Mouse (Mus musculus) cerebral cortex, adult 2 months (tissue): Measurements from ENCODE around the gene Capn11.

Source experiments
- WGBS: fragments of 180-500 bp; shearing (Covaris S2); methylation state at CpG from one replicate; pipeline ENCODE4 v1.1.7; 2018; 5-methylcytosine and 5-hydroxymethylcytosine counted together

Capn11 gene

DNA sequence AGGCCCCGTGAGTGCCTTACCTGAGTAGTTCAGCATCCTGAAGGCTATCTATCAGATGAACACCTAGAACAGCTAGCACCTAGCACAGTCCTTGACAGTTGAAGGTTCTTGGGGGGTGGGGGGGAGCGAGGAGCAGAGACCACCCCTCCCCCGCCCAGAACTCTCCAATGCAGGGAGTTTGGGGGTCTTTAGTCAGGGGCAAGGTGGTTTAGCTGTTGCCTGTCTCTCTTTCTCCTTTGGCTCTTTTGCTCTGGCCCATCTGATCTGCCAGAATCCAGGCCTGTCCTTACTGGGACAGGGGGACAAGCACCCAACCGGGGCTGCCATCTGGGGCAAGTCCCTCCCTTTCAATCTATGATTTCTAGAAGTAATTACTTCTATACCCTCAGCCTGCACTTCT lies at the start of gene Capn11:
TSS of gene Capn11 (minus strand) at position 101 of the 400 bp plus-strand sequence.
- WGBS, result 90% methylated on average over 4 of the region's 4 CpGs

DNA sequence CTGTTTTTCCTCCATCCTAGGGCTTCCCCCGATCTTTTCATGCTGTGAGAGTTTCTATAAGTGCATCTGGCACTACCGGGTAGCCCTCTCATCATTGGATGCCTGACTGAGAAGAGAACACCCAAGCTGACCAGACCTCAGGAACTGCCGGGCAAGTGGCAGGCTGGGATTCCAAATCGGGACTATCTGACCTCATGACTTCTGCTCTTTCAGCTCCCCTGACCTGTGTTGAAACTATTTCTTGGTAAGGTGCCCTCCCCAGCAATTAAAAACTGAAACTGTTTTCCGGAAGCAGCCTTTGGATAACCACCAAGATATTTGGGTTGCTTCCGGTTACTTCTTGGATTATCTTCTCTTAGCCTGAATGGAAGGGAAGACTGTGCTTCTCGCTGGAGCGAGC lies 49.1 kb upstream of the Capn11 start:
- WGBS, result 84% methylated on average over 8 of the region's 8 CpGs

DNA sequence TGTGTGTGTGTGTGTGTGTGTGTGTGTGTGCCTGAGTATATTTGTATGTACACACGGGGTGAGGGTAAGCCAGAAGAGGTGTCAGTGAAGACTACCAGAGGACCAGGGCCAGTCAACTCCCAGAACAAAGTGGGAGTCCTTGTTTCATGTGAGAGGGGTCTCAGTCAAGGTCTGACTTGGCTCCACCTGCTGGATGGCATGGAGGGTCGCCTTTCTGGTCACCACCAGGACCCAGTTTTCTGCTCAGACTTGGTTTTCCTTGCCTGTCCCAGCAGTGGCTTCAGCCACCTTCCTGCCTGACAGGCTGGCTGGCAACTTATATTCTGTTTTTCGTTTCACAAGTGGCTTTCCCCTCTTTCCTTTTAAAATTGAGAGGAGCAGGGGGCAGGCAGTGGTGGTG lies 48.3 kb upstream of the Capn11 start:
- 60% methylated on average over 3 of the region's 3 CpGs for WGBS

DNA sequence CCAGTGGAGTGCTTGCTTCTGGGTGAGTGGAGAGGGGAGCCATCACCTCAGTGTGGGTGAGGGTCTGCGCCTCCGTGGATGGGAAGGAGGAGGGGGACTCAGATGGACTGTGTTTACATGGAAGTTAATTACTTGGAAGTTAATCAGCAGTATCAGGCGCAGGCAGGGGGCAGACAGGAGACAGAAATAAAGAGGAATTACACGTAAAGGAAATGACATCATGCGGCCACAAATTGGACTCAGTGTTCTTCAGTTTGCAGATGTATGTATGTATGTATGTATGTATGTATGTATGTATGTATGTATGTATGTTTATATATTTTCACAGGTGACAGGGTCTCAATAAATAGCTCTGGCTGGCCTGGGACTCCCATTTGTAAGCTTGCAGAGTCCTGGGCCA lies 47.7 kb upstream of the Capn11 start:
- WGBS, result 70% methylated on average over 5 of the region's 5 CpGs

DNA sequence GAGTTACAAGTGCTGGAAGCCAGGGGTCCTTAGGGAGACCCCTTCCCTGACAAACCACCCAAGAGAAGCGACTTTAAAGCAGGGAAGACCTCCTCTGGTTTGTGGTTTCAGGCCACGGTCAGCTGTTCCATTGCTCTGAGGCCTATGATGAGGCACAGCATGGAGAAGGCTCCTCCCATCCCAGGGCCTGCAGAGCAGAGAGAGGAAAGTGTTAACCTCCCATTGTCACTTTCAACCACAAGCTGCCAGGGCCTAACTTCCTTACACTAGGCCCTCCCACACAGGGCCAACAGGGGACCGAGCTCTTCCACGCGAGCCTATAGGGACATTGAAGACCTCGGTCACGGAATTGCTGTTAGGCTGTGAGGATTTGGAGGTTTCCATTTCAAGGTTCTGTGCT lies 44.1 kb upstream of the Capn11 start:
- 77% methylated on average over 7 of the region's 7 CpGs for WGBS

DNA sequence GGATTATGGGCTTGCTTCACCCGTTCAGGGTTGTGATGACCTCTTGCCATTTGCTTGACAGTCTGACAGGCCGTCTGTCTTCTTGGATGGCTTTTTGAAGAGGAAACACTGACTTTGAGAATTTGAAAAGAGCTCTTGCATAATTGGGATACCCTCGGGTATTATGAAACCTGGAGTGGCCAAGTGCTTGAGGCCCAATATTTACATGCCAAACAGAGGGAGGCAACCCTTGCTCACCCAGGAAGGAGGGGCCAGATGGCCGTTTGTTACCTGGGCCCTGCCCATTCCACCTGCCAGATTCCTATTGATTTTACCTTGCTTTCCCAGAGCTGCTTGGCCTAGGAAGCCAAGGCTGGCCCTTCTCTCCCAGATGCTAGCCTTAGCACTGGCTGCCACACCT lies 43.1 kb upstream of the Capn11 start:
- WGBS, result 73% methylated on average over 4 of the region's 4 CpGs

DNA sequence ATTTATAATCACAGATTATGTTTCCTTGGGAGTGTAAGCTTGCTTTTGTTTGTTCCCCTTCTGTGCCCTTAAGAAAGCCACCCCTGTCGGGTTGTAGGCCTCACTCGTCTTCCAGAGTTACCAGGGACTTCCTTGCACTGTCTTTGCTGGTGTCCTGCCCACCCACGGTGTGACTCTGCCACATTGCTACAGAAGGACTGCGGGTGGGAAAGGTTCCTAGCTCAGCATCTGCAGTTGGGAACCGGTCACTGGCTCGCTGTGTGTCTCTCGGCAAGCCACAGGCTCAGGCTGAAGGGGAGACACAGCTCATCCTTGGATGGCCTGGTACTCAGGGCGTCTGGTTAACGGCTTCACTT lies 42.1 kb upstream of the Capn11 start:
- 73% methylated on average over 9 of the region's 9 CpGs for WGBS

DNA sequence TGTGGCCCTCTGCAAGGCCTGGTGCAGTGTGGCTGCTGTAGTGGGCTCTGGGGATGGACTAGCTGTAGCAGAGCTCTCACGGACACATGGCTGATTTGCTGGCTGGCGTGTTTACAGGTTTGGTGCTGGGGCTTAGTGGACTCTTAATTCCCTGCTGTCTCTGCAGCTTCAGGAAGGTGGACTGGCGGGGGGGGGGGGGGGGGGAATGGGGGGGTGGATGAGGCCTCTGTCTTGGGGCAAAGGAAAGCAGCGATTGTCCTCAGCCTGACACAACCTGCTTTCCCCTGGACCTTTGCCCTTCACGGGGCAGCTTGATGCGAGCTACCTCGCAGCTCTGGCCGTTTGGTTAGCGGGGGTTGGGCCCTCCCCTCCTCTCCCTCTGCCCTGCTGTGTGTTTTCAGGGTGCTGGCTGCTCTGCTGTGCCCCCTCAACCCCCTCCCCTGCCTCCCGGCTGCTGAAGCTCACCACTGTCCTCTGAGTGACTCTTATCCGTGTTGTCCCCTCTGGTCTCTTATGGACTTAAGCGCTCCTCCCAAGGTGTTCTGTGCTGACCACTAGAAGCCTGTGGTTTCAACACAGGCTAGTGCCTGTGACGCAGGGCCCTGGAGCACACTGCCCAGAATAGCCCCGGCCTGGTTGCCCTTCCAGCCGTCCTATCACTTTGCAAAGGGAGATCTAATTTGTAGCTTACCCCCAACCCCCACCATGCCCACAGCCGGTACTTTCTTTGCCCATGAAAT lies 41.5 kb upstream of the Capn11 start:
- 67% methylated on average over 10 of the region's 16 CpGs for WGBS

DNA sequence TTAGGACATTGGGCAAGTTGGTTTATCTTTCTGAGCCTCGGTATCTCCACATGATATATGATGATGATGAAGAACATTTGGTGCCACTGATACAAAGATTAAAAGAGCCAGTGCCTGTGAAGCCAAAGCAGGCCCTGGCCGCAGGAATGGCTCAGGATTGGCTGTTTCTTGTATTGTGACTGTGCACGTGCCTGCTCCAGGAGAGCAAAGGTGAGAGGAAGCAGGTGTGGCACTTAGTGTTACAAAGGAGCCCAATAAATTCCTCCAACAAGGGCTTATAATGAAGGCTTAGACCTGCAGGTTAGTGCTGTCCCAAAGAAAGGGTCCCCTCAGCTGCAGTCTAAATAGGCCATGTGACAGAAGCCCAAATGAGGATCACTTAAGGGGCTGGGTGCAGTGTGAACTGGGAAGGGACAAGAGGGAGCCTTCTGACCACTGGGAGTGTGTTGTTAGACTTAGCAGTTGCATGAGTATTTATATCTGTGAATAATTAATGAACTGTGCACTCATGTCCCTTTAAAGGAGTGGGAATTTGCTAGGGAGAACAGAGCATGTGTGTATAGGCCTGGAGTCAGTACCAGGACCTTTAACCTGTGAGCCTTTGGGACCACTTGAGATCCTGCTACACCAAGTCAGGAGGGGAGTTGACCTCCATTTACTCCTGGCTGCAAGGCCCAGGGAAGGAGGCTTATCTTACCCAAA lies 40.1 kb upstream of the Capn11 start:
- 93% methylated on average over 3 of the region's 3 CpGs for WGBS

DNA sequence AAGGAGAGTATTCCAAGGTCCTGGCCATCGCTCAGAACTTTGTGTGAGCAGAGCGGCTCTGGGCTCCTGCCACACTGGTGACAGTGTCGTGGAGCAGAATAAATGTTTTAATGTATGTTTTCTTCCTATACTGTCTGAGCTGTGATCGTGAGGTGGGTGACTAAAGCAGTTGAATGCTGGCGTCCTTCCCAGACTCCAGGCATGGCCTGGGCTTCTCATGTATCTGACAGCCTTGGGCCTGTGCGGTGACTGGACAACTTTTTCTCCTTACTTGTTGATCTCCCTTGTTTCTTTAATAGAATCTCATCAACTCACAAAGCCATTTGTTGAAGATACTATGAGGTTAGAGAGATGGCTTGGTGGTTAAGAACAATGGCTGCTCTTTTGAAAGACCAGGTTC lies 39.2 kb upstream of the Capn11 start:
- 50% methylated on average over 6 of the region's 6 CpGs for WGBS

DNA sequence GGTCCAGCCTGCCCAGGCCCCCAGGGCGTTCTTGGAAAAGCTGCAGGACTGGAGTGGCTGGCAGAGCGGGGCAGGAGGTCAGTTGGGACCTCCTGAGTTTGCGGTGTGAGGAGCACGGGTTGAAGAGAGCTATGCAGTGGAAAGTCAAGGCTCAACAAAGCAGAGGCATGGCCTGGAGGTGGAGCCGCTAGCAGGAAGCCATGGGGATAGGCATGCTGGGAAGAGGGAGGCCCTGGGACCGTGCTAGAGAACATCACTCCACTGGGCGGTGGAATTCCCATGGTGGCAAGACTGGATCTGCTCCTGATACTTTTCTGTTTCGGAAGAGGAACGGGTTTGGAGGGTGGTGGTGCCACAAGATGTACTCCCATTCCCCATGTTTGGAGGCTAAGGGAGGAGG lies 37.9 kb upstream of the Capn11 start:
- WGBS, result 94% methylated on average over 9 of the region's 9 CpGs

DNA sequence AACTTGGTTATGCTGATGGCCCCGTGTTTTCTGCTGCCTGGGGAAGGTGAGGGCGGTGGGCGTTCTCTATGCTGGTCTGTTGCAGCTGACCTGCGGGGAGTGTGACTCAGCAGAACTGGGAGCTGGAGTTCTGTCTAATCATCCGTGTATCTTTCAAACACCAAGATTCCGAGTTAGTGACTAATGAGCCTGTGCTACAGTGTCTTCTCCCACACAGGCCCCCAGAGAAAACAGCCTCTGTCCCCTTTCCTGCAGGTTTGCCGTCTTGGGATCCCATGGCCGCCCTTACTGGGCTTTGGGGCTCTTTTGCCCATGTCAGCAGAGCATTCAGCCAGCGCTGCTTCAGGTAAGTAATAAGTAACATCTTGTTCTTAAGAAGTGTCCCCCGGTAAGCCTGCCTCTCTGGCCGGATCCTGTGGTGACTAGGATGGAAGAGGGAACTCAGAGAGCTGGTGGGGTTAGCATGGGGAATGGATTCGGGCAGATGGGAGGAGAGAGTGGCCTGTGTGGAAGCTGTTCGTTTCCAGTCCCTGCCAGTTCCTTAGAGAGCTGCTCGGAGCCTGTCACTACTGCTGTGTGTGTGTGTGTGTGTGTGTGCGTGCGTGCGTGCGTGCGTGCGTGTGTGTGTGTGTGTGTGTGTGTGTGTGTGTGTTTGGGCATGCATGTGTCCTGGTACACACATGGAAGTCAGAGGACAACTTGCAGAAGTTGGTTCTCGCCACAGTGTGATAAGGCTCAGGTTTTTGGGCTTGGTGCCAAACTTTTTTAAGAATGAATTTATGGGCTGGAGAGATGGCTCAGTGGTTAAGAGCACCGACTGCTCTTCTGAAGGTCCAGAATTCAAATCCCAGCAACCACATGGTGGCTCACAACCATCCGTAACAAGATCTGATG lies 36.3 kb upstream of the Capn11 start:
- WGBS, result 79% methylated on average over 23 of the region's 23 CpGs

DNA sequence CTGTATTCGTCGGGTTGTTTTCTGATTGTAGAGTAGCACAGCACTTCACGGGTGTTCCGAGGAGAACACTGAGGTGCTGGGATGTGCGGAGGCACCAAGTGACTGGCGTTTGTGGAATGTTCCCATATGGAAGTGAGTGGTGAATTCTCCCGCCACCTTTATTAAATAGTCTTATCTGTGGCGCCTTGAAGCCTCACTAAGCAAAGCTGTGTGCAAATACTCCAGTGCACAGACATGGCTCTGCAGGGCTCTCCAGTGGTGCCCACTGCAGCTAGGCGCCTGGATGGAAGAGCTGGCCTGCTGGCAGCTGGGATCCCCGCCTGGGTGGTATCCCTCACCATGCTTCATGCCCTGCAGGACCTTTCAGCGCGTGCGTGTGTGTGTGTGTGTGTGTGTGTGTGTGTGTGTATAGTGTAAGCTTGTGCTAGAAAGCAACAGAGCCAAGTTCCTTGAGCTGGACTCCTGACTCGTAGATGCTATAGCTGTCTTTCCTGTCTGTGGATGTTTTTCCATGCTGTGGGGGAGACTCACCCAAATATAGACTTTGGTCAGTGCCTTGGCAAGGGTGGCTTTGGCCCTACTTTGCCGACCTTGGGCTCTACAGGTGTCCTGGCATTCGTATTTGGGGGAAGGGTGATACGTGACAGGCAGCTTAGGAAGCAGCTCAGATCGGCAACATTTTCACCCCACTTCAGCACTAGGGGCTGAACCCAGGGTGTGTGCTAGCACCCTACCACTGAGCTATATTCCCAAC lies 34.9 kb upstream of the Capn11 start:
- WGBS, result 88% methylated on average over 18 of the region's 18 CpGs

DNA sequence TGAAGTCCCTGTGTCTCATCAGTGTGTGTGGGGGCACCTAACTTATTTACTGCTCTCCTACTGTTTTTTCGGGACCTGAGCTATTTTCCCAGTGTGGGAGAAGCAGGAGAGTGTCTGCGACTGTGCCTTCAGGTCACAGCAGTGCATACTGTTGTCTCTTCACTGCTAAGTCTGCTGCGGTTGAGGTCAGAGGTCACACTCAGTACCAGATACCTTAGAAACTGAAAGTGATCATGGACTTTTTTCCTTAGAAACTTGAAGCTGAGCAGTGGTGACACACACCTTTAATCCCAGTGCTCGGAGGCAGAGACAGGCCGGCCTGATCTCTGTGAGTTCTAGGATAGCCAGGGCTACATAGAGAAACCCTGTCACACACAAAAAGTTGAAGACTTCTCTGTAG lies 33.0 kb upstream of the Capn11 start:
- WGBS, result 91% methylated on average over 5 of the region's 5 CpGs

DNA sequence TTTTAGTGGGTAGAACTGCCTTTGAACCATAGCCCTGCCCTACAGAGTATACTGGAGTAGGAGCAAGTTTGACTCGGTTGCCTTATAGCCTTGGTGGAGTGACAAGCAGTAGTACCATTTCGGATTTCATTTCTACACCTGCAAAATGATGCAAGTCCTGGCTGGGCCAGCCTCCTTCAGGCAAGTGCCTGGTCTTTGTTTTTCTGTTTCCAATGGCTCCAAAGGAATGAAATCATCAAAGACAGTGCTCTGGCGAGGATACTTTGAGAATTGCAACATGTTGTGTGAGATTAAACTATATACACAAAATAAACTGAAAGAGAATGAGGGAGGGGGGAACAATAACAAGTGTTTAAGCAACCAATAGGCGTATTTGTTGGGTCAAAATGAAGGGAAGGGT lies 30.9 kb upstream of the Capn11 start:
- 91% methylated on average over 4 of the region's 4 CpGs for WGBS

DNA sequence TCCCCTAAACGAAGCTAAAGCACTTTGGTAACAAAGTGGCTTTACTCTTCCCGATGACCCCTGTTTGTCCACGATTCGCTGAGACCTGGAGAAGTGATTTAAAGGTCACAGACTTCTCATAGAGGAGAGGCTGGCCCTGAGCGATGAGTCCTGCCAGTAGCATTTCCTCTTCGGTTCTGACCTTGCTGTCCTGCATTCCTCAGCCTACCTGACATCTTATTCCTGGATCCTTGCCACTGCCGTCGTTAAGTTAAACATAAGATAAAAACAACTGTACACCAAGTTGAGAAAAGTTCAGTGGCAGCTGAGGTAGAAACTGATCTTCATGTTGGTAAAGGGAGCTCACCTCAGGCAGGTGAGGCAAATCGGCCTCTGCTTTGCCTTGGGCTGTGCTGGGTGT lies 30.0 kb upstream of the Capn11 start:
- 89% methylated on average over 9 of the region's 9 CpGs for WGBS

DNA sequence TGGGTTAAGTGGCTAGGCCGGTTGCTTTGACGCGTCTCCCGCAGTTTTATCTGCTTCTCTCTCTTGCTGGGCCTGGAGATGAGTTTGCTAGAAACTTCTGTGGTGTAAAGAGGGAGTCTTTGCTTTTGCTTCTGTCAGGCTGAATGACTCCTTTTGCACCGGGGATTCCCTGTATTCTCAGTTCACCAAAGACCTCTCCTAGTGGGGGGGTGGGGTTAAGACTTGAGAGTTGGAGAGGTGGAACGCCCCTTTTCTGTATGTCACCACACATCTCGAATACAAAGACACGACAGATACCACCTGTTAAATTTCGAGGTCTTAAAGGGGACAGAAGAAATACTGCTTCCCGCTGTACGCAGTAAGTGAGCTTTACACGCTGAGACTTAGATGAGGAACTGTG lies 27.6 kb upstream of the Capn11 start, which contains the start of gene Tmem63b:
TSS of gene Tmem63b (minus strand) at position 190 of the 400 bp plus-strand sequence.
- 2% methylated on average over 12 of the region's 12 CpGs for WGBS

DNA sequence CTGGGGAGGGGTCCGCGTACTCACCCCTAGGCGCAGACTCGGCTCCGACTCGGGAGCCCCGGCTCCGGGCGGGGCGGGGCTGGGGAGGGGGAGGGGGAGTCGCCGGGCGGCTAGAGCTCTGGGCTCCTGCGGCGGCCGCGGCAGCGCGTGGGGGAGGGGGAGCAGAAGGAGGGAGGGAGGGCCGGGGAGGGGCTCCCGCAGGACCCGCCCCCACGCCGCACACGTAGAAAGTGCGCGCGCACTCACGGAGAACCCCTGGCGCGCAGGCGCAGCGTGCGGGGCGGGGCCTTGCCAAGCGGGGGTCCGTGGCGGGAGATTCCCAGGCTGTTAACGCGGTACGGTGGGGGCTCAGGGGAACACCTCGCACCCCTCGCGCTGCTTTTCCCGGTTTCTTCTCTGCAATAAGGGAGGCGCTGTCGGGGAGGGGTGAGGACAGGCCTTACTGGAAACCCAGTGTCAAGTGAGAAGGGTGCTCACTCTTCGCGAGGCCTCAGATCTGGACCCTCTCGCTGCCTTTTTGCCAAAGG lies 27.0 kb upstream of the Capn11 start, which contains the start of gene Mrpl14:
TSS of gene Mrpl14 (plus strand) at position 230 of the 527 bp plus-strand sequence.
- WGBS, result 2% methylated on average over 32 of the region's 50 CpGs

DNA sequence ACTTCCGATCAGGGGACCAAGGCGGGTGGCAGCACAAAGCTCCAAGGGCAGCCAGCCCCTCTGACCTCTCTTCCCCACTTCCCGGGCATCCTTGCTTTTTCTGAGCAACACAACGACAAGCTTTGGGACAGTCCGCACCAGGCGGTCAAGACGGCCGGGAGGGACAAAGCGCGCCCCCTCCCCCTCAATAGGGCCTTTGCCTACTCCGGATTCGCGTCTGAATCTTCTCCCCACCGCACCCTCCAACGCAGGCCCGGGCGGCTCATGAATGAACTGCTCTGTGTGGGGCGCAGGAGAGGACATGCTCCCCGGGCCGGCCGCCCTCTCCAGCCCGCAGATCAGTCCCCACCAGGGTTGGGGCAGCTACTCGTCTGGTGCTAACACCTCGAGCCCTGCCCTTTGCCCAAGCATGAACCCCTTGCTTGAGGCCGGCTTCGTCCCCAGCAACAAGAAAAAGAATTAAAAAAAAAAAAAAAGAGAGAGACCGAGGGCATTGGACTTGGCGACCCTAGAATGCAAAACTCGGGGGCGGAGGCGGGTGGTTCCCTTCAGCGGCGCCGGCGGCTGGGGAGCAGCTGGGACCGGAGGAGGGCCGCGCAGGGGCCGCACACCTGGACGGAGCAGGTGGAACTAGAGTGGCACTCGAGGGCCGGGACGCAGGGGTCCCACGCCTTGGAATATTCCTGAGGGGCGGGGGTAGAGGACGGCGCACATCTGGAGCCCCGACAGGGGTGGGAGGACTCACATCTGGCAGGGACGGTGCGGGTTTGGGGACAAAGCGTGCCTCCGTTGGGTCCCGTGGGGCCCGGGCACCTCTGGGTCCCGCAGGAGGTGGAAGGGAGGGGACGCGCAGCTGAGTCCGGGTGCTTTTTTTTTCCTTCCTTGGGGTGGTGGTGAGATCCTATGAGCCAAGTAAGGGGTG lies 26.3 kb upstream of the Capn11 start:
- 1% methylated on average over 58 of the region's 58 CpGs for WGBS

DNA sequence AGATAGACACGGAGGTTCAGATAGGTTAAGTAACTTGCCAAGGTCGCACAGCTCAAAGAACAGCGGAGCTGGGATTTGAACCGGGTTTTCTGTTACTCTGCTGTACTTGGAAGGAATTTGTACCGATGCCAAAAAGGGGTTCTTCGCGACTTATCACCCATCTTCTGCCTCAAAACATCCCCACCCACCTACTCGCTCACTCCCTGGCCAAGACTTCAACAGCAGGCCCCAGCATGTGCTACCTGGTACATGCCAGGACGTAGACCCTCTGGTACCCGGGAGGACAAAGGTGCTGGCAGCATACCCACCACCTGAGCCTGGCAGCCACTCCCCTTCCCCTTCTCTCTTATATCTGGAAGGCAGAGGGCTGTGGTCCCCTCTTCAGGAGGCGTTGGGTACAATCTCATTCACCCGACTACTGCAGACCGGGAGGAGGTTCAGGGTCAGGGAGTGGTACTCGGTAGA lies 25.6 kb upstream of the Capn11 start:
- 21% methylated on average over 14 of the region's 14 CpGs for WGBS
